Mouse (Mus musculus) embryonic facial prominence, embryonic 10.5 days (tissue): ENCODE results near the gene Rnf25. TPM values are rescaled to one million over a fixed set of nuclear protein-coding genes. Genes with fewer than 3 reads are reported as not detected.

Source experiments
- DNase-seq: peaks from one replicate; pipeline ENCODE4 v3.0.0-alpha.2; 2017; ENCODE audit warnings: low spot score
- H3K27ac ChIP-seq: fragments of 300-500 bp; sonication (generic); replicated peaks from 2 replicates; pipeline ENCODE4 v1.5.1; 2016; ENCODE audit warnings: mild to moderate bottlenecking
- H3K27me3 ChIP-seq: fragments of 300-500 bp; sonication (generic); replicated peaks from 2 replicates; pipeline ENCODE4 v1.6.1; 2016; ENCODE audit warnings: low read depth, mild to moderate bottlenecking; ENCODE audit not compliant: poor library complexity, severe bottlenecking
- H3K36me3 ChIP-seq: fragments of 300-500 bp; sonication (generic); replicated peaks from 2 replicates; pipeline ENCODE4 v1.6.1; 2016; ENCODE audit warnings: mild to moderate bottlenecking, moderate library complexity
- H3K4me1 ChIP-seq: fragments of 300-500 bp; sonication (generic); 2 replicates; pipeline ENCODE4 v1.6.1; 2016
- H3K4me3 ChIP-seq: fragments of 300-500 bp; sonication (generic); 2 replicates; pipeline ENCODE4 v1.5.1; 2016; ENCODE audit warnings: mild to moderate bottlenecking, moderate library complexity
- H3K9me3 ChIP-seq: fragments of 300-500 bp; sonication (generic); 2 replicates; pipeline ENCODE4 v1.6.1; 2016; ENCODE audit warnings: mild to moderate bottlenecking
- WGBS: fragments of 180-500 bp; shearing (Covaris S2); methylation state at CpG from one replicate; pipeline ENCODE4 v1.1.7; 2016; 5-methylcytosine and 5-hydroxymethylcytosine counted together
- microRNA-seq: library from miRNA; unstranded; fragments of <30 nt; microRNA quantifications from one replicate; pipeline ENCODE4, GENCODE M21; 2017
- polyA plus RNA-seq: library from polyadenylated mRNA; unstranded; fragments of >200 nt; fragmentation: Nextera tagmentation; extraction: Ambion mirVana; gene quantifications from 2 replicates; pipeline ENCODE4 v1.2.1, GENCODE M21; 2016

Gene Rnf25
- polyA plus RNA-seq, 1 experiment from 2014 or later: 39.0 TPM

GRCm38 (mm10) chr1:74584616-74585398, 16.4 kb downstream of the Rnf25 start:
- no peaks in the 10 kb centered on the region for H3K27me3 ChIP-seq
- H3K27ac ChIP-seq: no peak overlapping the region
- H3K4me3 ChIP-seq: no peak overlapping the region
- peaks cover 26% of the 10 kb centered on the region for H3K4me1 ChIP-seq
- H3K9me3 ChIP-seq: no peaks in the 10 kb centered on the region
- 88% methylated on average over 3 of the region's 3 CpGs for WGBS
- H3K36me3 ChIP-seq: peaks cover 50% of the 10 kb centered on the region
- no peak for DNase-seq

- Histone ChIP-seq H3K36me3 (peaks cover 67% of the 10 kb centered on the region), H3K27ac (no peak overlapping the region), H3K4me1 (peaks cover 16% of the 10 kb centered on the region), H3K4me3 (no peak overlapping the region), H3K9me3 (no peaks in the 10 kb centered on the region), H3K27me3 (no peaks in the 10 kb centered on the region)
- WGBS: 78% methylated on average over 3 of the region's 3 CpGs
- DNase-seq: no peak
Observed at GRCm38 (mm10) chr1:74582621-74583020, 18.6 kb downstream of the Rnf25 start.

GRCm38 (mm10) chr1:74569739-74570719, 31.2 kb downstream of the Rnf25 start:
- Histone ChIP-seq H3K4me1 (no peaks in the 10 kb centered on the region), H3K9me3 (no peaks in the 10 kb centered on the region), H3K27ac (no peak overlapping the region), H3K4me3 (no peak overlapping the region), H3K27me3 (no peaks in the 10 kb centered on the region), H3K36me3 (peaks cover 100% of the 10 kb centered on the region)
- no peak for DNase-seq
- 92% methylated on average over 29 of the region's 29 CpGs for WGBS

GRCm38 (mm10) chr1:74565834-74566233, 35.4 kb downstream of the Rnf25 start:
- 92% methylated on average over 6 of the region's 6 CpGs for WGBS
- DNase-seq: no peak
- peaks cover 81% of the 10 kb centered on the region for H3K36me3 ChIP-seq

GRCm38 (mm10) chr1:74559061-74559460, 42.1 kb downstream of the Rnf25 start:
- DNase-seq: no peak

More at GRCm38 (mm10) chr1:74565834-74566233, 35.4 kb downstream of the Rnf25 start:
- Histone ChIP-seq H3K27ac (no peak overlapping the region), H3K27me3 (no peaks in the 10 kb centered on the region), H3K9me3 (no peaks in the 10 kb centered on the region), H3K4me1 (no peaks in the 10 kb centered on the region), H3K4me3 (no peak overlapping the region)

GRCm38 (mm10) chr1:74544184-74544583, 57.0 kb downstream of the Rnf25 start, which contains the start of gene Usp37:
TSS of gene Usp37 (minus strand) at chr1:74544284.
- Histone ChIP-seq H3K4me1 (peaks cover 9% of the 10 kb centered on the region), H3K4me3 (no peak within 1 kb of the TSS), H3K9me3 (no peaks in the 10 kb centered on the region), H3K36me3 (no peaks in the 10 kb centered on the region), H3K27me3 (no peaks in the 10 kb centered on the region), H3K27ac (no peak within 1 kb of the TSS)
- 78% methylated on average over 4 of the region's 4 CpGs for WGBS
- no peak for DNase-seq

More at GRCm38 (mm10) chr1:74559061-74559460, 42.1 kb downstream of the Rnf25 start:
- H3K36me3 ChIP-seq: peaks cover 13% of the 10 kb centered on the region
- 84% methylated on average over 5 of the region's 5 CpGs for WGBS
- no peaks in the 10 kb centered on the region for H3K4me1 ChIP-seq
- H3K27me3 ChIP-seq: no peaks in the 10 kb centered on the region
- no peaks in the 10 kb centered on the region for H3K9me3 ChIP-seq
- H3K4me3 ChIP-seq: no peak overlapping the region
- H3K27ac ChIP-seq: no peak overlapping the region

Small RNA genes lying within 50 kb of the gene (microRNA-seq; reads per million reads assigned to microRNA genes)
- gene Gm25035: not detected

Other genes with a start within 250 kb of the Rnf25 start
- 0.22 and 0.28 TPM in 2 replicates for gene Catip, start 239.3 kb downstream of the Rnf25 start, polyA plus RNA-seq
- gene Slc11a1, start 226.2 kb downstream of the Rnf25 start, polyA plus RNA-seq: 1.7 and 2.1 TPM in 2 replicates
- 42.2 and 49.0 TPM in 2 replicates for gene Ctdsp1, start 209.9 kb downstream of the Rnf25 start, polyA plus RNA-seq
- gene Vil1, start 192.0 kb downstream of the Rnf25 start, polyA plus RNA-seq: 0.26 and 0.37 TPM in 2 replicates
- gene Cnot9, start 95.3 kb downstream of the Rnf25 start, polyA plus RNA-seq: 109 and 113 TPM in 2 replicates
- gene Plcd4, start 58.5 kb downstream of the Rnf25 start, polyA plus RNA-seq: 0.59 and 0.87 TPM in 2 replicates
- gene Usp37, start 57.1 kb downstream of the Rnf25 start, polyA plus RNA-seq: 45.8 and 47.0 TPM in 2 replicates
- gene Zfp142, start 13.2 kb downstream of the Rnf25 start, polyA plus RNA-seq: 9.5 and 10.5 TPM in 2 replicates
- 16.1 and 18.1 TPM in 2 replicates for gene Bcs1l, start 13.1 kb downstream of the Rnf25 start, polyA plus RNA-seq
- 12.4 and 13.1 TPM in 2 replicates for gene Stk36, start within 50 bp of the Rnf25 start, polyA plus RNA-seq
- gene Ttll4, start 60.3 kb upstream of the Rnf25 start, polyA plus RNA-seq: 49.9 and 59.4 TPM in 2 replicates
- gene Cyp27a1, start 112.2 kb upstream of the Rnf25 start, polyA plus RNA-seq: 12.1 and 12.8 TPM in 2 replicates
- gene Prkag3, start 147.8 kb upstream of the Rnf25 start, polyA plus RNA-seq: 0.11 TPM in 1 of 2 replicates, not detected in the other
- 26.5 and 26.6 TPM in 2 replicates for gene Wnt6, start 170.5 kb upstream of the Rnf25 start, polyA plus RNA-seq
- gene Wnt10a, start 190.1 kb upstream of the Rnf25 start, polyA plus RNA-seq: 0.70 and 1.2 TPM in 2 replicates